Mouse (Mus musculus): ENCODE results near the gene Lmntd1. TPM values are rescaled to one million over a fixed set of nuclear protein-coding genes. Genes with fewer than 3 reads are reported as not detected.

The Lmntd1 gene
- polyA plus RNA-seq, 1 experiment = not detected

- whole genome bisulfite sequencing = 82% methylated on average over 2 of the region's 2 CpGs
- H3K27ac ChIP-seq (ENCODE audit: insufficient read depth, low read depth, low read length) = no peak overlapping the region
- TF ChIP-seq CTCF (IDR thresholded peaks at IDR 0.05; ENCODE audit: extremely low read depth, insufficient read length, insufficient replicate concordance, low read depth, low read length) = no peak
- no peak for TF ChIP-seq POLR2A (IDR thresholded peaks at IDR 0.05; ENCODE audit: low read depth, low read length)
Observed at GRCm38 (mm10) chr6:145396534-145396933, 217.6 kb downstream of the Lmntd1 start.

DNA sequence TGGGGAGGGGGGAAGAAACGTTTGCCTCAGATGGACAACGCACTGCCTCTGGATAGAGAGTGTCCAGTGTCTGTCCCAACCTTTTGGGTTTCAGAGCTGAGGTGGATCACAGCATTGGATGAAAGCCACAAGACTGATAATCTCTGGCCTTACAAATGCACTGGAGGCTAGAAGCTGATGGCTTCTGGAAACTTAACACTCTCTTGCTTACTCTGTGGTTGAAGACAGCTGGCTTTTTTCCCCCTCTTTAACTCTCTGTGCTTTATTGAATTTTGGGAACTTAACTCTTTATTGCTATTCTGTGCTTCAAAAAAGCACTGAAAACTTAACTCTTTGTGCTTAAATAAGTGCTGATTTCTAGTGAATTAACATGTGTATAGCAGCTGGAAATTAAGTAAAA is 223.7 kb downstream of the Lmntd1 start:
- TF ChIP-seq CTCF (IDR thresholded peaks at IDR 0.05; ENCODE audit: extremely low read depth, insufficient read length, insufficient replicate concordance, low read depth, low read length) (no peak), POLR2A (IDR thresholded peaks at IDR 0.05; ENCODE audit: low read depth, low read length) (no peak)
- Histone ChIP-seq H3K4me3 (ENCODE audit: low read depth, low read length) (no peak overlapping the region), H3K27ac (ENCODE audit: insufficient read depth, low read depth, low read length) (no peak overlapping the region), H3K27me3 (ENCODE audit: control insufficient read depth, insufficient read depth, low read length) (no peaks in the 10 kb centered on the region), H3K36me3 (ENCODE audit: control insufficient read depth, insufficient read depth, low read length) (no peaks in the 10 kb centered on the region), H3K4me1 (ENCODE audit: control insufficient read depth, insufficient read depth, insufficient read length, low read length) (no peaks in the 10 kb centered on the region)
- WGBS = 70% methylated on average over 2 of the region's 2 CpGs

More at GRCm38 (mm10) chr6:145396534-145396933, 217.6 kb downstream of the Lmntd1 start:
- H3K4me3 ChIP-seq (ENCODE audit: low read depth, low read length) = no peak overlapping the region
- H3K36me3 ChIP-seq (ENCODE audit: control insufficient read depth, insufficient read depth, low read length) = no peaks in the 10 kb centered on the region
- H3K4me1 ChIP-seq (ENCODE audit: control insufficient read depth, insufficient read depth, insufficient read length, low read length) = no peaks in the 10 kb centered on the region
- H3K27me3 ChIP-seq (ENCODE audit: control insufficient read depth, insufficient read depth, low read length) = no peaks in the 10 kb centered on the region

GRCm38 (mm10) chr6:145389904-145390303 is 224.2 kb downstream of the Lmntd1 start:
- no peak overlapping the region for H3K4me3 ChIP-seq (ENCODE audit: low read depth, low read length)
- no peak overlapping the region for H3K27ac ChIP-seq (ENCODE audit: insufficient read depth, low read depth, low read length)
- H3K36me3 ChIP-seq (ENCODE audit: control insufficient read depth, insufficient read depth, low read length) = no peaks in the 10 kb centered on the region
- WGBS = 84% methylated on average over 7 of the region's 7 CpGs
- no peaks in the 10 kb centered on the region for H3K4me1 ChIP-seq (ENCODE audit: control insufficient read depth, insufficient read depth, insufficient read length, low read length)
- H3K27me3 ChIP-seq (ENCODE audit: control insufficient read depth, insufficient read depth, low read length) = no peaks in the 10 kb centered on the region
- TF ChIP-seq POLR2A (IDR thresholded peaks at IDR 0.05; ENCODE audit: low read depth, low read length) (no peak), CTCF (IDR thresholded peaks at IDR 0.05; ENCODE audit: extremely low read depth, insufficient read length, insufficient replicate concordance, low read depth, low read length) (no peak)

DNA sequence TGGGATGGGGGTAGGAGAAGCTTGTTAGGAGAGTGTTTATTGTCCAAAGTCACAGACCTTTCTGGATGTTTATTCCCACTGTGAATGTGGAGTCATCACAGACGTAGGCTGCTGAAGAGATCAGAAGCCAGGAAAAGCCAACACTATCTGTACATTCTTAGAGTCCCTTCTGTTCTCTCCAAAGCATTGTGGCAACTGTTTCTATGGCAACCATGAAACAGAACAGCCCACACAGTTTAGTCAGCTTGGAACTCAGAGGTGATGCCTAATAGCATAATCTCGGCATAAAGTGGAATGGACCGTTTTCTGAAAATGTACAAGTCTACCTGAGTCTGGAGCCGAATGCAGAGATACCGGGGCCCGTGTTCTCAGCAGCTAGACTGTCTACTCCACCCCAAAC is 226.7 kb downstream of the Lmntd1 start:
- Histone ChIP-seq H3K4me1 (ENCODE audit: control insufficient read depth, insufficient read depth, insufficient read length, low read length) (no peaks in the 10 kb centered on the region), H3K27me3 (ENCODE audit: control insufficient read depth, insufficient read depth, low read length) (no peaks in the 10 kb centered on the region), H3K27ac (ENCODE audit: insufficient read depth, low read depth, low read length) (no peak overlapping the region), H3K36me3 (ENCODE audit: control insufficient read depth, insufficient read depth, low read length) (no peaks in the 10 kb centered on the region), H3K4me3 (ENCODE audit: low read depth, low read length) (no peak overlapping the region)
- TF ChIP-seq CTCF (IDR thresholded peaks at IDR 0.05; ENCODE audit: extremely low read depth, insufficient read length, insufficient replicate concordance, low read depth, low read length) (no peak), POLR2A (IDR thresholded peaks at IDR 0.05; ENCODE audit: low read depth, low read length) (no peak)
- WGBS = 82% methylated on average over 6 of the region's 6 CpGs

GRCm38 (mm10) chr6:145382586-145383380 is 231.3 kb downstream of the Lmntd1 start:
- TF ChIP-seq CTCF (IDR thresholded peaks at IDR 0.05; ENCODE audit: extremely low read depth, insufficient read length, insufficient replicate concordance, low read depth, low read length) (no peak), POLR2A (IDR thresholded peaks at IDR 0.05; ENCODE audit: low read depth, low read length) (no peak)
- 34% methylated on average over 12 of the region's 12 CpGs for WGBS
- Histone ChIP-seq H3K27me3 (ENCODE audit: control insufficient read depth, insufficient read depth, low read length) (no peaks in the 10 kb centered on the region), H3K4me3 (ENCODE audit: low read depth, low read length) (no peak overlapping the region), H3K4me1 (ENCODE audit: control insufficient read depth, insufficient read depth, insufficient read length, low read length) (no peaks in the 10 kb centered on the region), H3K27ac (ENCODE audit: insufficient read depth, low read depth, low read length) (no peak overlapping the region), H3K36me3 (ENCODE audit: control insufficient read depth, insufficient read depth, low read length) (no peaks in the 10 kb centered on the region)

GRCm38 (mm10) chr6:145380961-145381360 is 233.2 kb downstream of the Lmntd1 start:
- Histone ChIP-seq H3K36me3 (ENCODE audit: control insufficient read depth, insufficient read depth, low read length) (no peaks in the 10 kb centered on the region), H3K27ac (ENCODE audit: insufficient read depth, low read depth, low read length) (no peak overlapping the region), H3K27me3 (ENCODE audit: control insufficient read depth, insufficient read depth, low read length) (no peaks in the 10 kb centered on the region), H3K4me3 (ENCODE audit: low read depth, low read length) (no peak overlapping the region), H3K4me1 (ENCODE audit: control insufficient read depth, insufficient read depth, insufficient read length, low read length) (no peaks in the 10 kb centered on the region)
- no peak for TF ChIP-seq POLR2A (IDR thresholded peaks at IDR 0.05; ENCODE audit: low read depth, low read length)
- TF ChIP-seq CTCF (IDR thresholded peaks at IDR 0.05; ENCODE audit: extremely low read depth, insufficient read length, insufficient replicate concordance, low read depth, low read length) = no peak
- 95% methylated on average over 8 of the region's 8 CpGs for WGBS

DNA sequence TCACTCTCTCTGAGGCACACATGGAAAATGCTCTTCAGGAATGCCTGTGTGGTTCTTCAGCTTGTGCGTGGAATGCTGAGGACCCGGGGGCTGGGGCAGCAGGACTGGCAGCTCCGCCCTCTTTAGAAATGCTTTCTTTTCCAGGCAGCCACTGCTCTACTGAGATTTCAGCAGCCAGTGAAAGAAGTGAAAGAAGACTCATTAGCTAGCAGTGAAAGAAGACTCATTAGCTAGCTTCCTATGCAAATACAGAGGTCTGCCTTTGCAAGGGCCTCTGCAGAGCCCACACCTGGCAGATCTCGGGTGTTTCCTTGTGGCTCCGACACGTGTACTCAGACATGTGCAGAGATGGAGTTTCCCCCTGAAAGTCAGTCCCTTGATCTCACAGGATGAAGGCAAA is 234.9 kb downstream of the Lmntd1 start:
- H3K27ac ChIP-seq (ENCODE audit: insufficient read depth, low read depth, low read length) = no peak overlapping the region
- no peak for TF ChIP-seq POLR2A (IDR thresholded peaks at IDR 0.05; ENCODE audit: low read depth, low read length)
- TF ChIP-seq CTCF (IDR thresholded peaks at IDR 0.05; ENCODE audit: extremely low read depth, insufficient read length, insufficient replicate concordance, low read depth, low read length) = no peak
- WGBS = 31% methylated on average over 6 of the region's 6 CpGs

More for the DNA sequence above, 234.9 kb downstream of the Lmntd1 start:
- no peaks in the 10 kb centered on the region for H3K27me3 ChIP-seq (ENCODE audit: control insufficient read depth, insufficient read depth, low read length)
- no peaks in the 10 kb centered on the region for H3K36me3 ChIP-seq (ENCODE audit: control insufficient read depth, insufficient read depth, low read length)
- H3K4me1 ChIP-seq (ENCODE audit: control insufficient read depth, insufficient read depth, insufficient read length, low read length) = no peaks in the 10 kb centered on the region
- no peak overlapping the region for H3K4me3 ChIP-seq (ENCODE audit: low read depth, low read length)

Data from small intestine, adult 2 months (tissue).